Mouse (Mus musculus) natural killer cell, adult 2 months (primary cell): ENCODE results near the gene Wdr95.

Experiments used
- DNase-seq, 2 experiments: peaks; one replicate each; pipeline ENCODE4 v3.0.0; 2022; ENCODE audit warnings: low spot score in 2 of 2

Wdr95 gene

DNA sequence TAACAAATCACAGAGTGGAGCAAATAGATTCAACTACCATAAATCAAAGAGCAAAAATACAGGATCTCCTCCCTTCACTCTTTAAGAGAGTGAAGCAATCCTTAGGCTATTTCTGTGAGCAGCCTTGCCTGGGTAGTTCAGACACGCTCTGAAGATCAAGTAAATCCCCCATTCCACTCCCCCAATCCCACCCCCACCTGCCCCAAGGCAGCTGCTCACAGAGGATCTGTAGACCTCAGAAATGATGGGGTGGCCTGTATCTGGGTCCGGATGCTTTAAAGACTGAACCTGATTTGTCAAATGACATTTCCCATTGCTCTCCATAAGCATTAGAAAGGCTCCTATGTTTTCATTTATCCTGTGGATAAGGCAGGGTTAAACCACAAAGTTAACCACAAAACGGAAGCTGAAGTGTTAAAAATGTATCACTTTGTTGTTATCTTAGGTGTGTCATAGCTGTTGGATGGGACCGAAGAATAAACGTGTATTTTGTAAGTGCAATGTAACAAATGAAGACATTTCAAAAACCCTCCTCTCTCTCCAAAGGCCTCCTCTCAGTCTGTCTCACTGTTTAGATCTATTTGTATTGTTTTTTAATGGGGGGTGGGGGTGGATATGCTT lies 54.3 kb downstream of the Wdr95 start:
- DNase-seq = no peak

DNA sequence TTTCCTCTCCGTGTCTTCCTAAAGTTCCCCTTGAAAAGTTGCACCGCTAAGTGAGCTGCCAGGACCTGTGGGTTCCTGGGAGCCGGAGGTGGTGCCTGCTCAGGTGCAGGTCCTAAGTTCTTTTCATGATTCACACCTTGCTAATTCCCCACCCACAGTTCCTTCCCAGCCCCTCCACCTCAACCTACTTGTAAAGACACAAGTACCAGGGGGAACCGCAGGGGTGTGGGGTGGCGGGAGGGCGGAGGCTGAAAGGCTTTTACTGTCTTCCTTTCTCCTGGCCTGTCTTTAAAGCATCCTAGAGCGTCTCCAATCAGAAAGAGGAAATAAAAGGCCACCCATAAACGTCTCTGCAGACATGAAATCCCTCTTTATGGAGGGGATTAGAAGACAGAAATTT lies 55.0 kb downstream of the Wdr95 start:
- no peak for DNase-seq

DNA sequence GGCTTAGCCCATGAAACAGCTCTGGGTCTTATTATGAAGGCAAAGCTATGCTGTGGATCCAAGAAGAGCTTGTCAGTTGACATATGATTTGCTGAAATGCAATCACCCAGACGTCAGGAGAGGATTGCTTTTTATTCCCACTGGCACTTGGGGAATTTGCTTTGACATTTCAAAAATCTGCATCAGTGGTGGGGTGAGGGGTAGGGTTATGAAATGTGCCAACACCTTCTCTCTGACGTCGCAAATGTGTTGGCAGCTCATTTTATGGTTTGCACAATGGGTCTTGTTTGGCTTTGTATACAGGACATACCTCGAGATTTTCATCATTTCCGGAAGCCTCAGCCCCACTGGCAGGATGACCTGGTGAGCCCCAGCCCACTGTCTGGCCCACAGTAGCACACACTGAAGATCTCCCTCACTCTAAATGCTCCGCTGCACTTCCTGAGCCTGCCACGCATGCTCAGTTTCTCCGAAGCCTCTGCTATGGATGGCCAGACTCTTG lies 55.7 kb downstream of the Wdr95 start:
- DNase-seq = no peak

DNA sequence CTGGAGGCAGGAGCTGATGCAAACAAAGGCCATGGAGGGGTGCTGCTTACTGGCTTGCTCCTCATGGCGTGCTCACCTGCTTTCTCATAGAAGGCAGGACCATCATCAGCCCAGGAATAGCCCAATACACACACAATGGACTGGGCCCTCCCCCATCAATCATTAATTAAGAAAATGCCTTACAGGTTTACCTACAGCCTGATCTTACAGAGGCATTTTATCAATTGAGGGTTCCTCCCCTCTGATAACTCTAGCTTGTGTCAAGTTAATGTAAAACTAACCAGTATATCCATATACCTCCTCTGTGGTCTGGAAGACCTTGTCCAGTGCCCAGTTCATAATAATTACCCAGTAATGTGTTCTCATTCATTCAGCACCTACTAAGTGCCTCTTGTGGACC lies 56.8 kb downstream of the Wdr95 start:
- no peak for DNase-seq

DNA sequence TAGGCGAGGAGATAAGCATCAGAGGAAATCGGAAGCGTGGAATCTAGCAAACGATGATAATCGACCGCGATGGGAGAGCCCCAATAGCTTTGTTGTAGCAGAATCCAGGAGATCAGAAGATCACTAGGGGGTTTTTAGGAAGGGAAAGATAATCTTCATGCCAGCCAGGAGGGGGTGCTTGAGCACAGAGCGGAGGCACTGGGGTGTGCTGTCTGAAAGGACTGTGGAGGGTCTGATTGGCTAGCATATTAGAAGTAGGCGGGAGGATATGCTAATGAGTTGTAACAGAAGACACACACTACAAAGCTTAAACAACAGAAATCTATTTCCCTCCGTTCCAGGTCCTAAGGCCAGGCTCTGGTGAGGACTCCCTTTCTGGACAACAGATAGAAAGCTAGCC lies 57.4 kb downstream of the Wdr95 start:
- DNase-seq = no peak

DNA sequence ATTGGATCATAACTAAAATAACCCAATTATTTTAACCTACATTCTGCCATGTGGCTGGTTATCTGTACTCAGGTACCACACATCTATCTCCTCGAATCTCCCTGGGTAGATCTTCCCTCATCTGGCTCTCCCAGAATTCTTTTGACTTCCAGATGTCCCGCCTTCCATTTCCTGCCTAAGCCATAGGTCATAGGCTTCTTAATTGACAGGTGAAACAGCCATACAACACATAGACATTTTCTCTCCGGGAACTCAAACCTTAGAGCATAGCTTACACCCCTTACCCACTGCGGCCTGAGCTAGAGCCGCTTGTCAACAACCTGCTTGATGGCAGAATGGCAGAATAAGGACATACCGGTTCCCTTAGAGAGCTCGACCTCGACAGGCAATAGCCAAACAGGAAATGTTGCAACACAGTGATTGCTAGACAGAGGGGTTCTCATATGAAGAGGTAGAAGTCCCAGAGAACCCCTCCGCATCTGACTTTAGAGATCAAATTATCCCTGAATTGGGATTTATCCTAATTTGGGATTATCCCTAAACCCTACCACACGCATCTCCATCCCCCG lies 58.9 kb downstream of the Wdr95 start:
- no peak for DNase-seq

DNA sequence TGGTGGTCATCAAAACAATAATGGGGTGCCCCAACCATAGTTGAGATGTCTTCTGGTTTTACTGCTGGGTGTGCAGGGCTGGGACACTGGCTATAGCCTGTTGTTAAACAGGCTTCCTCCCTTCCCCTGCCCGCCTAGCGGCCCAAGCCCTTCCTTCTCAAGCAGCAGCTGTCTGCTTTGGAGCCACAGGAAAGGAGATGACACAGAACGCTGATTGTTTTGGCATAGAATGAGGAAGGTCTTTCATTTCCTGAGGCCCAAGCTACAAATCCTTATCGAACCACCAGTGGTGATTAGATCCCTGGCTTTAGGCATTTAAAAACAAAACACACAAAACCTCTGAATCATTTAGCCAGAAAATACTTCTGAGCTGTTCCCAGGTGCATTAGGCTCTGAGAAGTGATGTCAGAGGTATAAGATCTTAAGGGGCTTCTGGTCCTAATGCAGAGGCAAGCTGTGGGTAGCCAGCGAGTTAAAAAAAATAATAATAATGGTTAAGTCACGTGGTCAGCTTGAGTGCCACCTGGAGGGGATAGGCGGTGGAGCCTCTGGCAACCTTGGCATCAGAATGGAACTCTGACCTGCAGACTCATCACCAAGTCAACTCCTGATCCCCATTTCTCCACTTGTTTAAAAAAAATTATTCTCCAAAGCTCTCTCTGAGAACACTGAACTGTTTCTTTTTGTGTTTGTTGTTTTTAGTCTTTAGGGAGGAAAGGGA lies 60.5 kb downstream of the Wdr95 start:
- no peak for DNase-seq

DNA sequence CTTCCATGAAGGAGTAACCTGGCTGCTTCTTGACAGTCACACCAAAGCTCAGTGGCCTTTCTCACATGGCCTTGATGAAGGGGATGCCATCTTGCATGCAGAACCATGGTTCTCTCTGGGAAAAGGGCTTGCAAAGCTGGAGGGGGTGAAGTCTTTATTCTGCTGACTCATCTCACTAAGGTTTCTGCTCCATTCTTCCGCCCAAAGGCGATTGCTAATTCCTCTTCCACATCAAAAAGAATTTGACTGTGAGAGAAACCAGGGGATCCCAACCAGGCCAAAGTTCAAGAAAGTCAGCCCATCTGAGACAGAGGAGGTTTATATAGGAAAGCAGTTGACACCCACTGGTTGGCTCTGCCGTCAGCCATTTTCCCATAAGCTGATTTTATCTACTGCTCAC lies 61.5 kb downstream of the Wdr95 start:
- no peak for DNase-seq

DNA sequence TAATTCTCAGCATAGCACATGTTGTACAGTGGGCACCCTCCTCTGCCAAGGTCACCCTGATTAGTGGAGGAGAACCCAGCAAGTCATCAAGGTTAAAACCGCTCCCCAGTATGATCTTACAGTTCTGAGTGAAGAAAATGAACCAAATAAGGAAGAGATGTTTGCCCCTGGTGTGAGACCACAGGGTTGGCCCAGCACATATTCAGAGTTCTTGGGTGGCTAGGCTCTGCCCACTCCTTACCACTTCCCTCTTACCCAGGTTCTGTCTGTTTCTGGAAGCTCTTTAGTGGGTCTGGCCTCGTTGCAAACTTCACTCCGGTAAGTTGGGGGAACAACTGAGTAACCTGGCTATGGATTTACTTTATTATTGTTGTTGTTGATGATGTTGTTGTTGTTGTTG lies 65.7 kb downstream of the Wdr95 start:
- peak in 1 of 2 experiments; percentile 18 for DNase-seq

DNA sequence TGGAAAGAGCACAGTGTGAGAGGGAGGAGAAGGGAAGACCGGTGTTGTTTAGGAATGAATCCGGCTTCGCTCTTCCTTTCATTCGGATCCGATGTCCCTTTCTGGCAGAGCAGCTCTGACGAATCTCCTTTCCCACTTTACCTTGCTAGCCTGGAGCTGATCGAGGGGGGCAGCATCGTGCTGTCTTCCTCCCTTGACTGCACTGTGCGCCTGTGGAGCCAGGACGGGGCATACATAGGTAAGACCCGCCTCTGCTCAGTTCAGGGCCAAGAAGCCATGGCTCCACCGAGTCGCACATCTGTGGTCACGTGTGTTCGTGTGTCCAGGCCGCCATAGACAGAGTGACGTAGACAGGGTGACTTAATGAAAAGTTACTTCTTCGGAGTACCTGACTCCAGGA lies 68.9 kb downstream of the Wdr95 start:
- no peak for DNase-seq

DNA sequence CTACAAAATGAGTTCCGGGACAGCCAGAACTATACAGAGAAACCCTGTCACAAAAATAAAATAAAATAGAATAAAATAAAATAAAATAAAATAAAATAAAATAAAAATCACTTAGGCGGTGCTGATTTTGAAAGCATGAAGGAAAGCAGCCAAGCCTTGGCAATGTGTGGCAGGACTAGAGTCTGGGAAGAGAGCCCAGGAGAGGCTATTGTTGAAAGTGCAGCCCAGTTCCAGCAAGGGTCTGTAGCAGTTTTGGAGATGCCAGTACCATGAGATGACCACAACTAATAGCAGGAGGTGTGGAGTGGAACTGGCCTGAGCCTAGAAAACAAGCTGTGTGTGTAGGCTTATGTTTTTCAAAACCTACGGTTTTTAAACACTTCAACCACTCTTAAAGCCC lies 73.5 kb downstream of the Wdr95 start:
- no peak for DNase-seq

DNA sequence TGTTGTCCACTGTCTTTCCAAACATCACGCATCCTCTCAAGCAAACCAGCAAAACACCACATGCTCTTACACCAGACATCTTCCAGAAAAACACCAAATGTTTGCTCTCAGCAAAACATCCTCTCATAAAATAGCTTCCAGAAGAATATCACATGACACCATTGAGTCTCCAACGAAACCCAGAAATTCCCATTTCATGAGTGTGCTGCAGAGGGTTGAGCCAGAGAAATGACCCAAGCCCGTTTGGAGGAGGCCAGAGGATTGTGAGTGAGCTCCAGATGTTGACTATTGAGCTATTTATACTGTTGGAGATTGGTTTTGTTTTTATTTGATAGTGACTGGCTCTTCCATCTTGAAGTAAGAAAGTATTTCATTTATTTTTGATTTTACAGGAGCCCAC lies 74.8 kb downstream of the Wdr95 start:
- DNase-seq = no peak

DNA sequence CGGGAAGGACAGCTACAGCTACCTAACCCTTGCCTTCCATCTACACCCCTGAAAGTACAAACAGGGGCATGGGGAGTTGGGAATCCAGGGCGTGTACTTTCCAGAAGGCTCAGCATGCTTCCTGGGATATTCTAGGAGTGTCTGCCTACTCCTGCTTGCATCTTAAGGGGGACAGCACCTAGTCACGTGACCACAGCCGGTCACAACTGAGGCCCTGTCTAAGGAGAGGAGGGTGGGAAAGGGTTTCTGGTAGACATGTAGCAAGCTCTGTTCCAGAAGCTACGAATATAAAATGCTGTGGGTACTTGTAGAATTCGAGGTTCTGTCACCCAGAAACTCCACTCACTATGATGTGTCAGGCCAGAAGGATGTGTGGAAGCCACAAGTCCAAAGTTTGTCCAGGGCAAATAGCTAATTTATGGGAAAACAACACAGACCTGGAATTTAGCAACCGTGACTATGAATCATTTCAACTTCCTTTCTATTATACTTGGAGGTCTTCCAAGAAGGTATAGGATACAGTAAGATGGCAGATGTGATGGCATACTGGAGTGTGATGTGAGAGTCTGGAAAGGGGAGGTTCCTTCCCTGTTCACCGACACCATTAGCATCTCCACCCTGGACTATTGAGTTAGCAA lies 78.7 kb downstream of the Wdr95 start:
- DNase-seq = no peak

DNA sequence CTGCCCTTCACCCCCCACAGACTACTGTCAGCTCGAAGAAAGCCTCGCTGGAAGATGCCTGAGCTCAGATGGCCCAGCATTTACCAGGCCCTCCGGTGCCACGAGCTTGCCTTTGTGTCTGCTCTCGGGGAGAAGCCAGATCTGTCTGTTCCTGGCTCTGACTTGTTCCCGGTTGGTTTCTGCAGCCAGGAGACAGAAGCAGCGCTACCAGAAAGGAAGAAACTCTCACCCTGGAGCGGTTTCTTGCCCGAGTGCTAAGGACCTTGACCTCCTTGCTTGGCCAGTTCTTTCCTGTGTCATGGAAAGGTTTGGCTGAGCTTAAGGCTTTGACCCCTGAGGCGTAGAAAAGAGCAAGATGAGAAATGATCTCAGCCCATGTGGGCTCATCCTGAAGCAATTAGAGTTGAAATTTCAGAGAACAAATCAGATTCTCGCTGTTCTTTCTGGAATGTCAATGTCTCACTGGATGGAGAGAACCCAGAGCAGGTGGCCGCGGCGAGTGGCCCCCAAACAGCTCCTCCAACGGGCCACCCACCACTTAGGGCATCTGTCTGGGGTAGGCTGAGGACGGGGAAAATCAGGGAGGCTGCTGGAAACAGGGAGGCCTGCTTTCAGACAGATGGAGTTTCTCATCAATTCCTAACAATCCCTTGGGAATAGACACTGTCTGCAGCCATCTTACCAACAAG lies 83.1 kb downstream of the Wdr95 start:
- DNase-seq = no peak

DNA sequence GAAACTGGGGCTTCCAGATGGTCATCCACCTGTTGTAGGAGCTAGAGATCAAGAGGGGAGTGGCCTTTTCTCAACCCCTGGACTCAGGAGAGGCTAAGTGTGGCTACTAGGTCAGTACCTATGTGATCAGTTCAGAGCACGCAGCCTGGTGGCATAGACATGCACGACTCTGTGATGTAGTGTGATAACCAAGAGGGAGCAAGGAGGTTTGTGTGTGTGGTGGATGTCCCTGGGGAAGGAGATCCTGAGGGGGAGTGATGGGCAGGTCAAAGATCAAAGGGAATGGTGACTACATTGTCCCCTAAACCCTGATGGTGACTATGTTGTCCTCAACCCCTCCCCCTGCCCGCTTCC lies 83.7 kb downstream of the Wdr95 start:
- no peak for DNase-seq

DNA sequence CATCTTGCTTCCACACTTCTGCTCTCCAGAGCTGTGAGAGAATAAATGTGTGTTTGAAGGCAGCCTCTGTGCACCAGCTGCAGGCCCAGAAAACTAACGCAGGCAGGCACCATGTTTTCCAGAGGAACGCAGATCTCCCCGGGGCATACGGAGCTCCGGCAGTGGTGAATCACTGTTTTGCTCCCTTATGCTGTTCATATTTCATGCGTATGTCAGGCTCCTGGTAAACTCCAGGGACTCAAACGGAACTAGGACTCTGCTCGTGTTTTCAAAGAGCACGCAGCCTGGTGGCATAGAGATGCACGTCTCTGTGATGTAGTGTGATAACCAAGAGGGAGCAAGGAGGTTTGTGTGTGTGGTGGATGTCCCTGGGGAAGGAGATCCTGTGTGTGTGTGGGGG lies 84.3 kb downstream of the Wdr95 start:
- DNase-seq = no peak

DNA sequence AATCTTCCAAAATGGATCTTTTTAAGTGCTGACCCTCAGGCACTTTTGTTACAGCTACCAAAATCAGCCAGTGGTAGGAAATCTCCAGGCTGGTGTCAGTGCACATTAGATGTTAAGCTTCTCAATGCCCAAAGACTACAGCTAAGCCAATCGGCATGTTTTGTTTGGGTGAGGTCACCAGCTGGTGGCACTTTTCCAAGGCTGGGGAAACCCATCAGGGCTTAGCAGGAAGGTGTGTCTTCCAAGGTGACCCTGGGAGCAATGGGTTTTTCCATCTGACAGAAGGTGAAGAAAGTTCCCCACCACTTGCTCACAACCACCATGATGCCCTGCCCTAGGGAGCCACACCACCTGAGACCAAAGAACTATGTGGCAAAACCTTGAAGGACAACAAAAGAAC lies 87.7 kb downstream of the Wdr95 start:
- DNase-seq = no peak

DNA sequence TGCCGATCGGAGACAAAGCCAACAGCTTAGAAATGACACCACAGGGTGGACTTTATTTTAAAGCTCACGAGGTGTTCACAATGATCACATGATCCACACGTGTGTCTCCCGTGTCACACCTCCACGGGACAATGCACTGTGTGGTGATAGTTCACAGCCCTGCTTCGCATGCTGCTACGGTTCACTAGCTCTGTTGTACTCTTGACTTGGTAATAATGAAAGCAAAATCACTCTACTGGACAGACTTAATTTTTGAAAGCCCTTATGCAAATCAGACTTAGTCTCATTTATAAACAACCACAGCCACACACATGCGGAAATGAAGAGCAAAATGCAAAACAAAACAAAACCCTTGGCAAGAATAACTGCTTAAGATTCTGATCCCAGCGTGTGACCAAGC lies 88.3 kb downstream of the Wdr95 start:
- no peak for DNase-seq

DNA sequence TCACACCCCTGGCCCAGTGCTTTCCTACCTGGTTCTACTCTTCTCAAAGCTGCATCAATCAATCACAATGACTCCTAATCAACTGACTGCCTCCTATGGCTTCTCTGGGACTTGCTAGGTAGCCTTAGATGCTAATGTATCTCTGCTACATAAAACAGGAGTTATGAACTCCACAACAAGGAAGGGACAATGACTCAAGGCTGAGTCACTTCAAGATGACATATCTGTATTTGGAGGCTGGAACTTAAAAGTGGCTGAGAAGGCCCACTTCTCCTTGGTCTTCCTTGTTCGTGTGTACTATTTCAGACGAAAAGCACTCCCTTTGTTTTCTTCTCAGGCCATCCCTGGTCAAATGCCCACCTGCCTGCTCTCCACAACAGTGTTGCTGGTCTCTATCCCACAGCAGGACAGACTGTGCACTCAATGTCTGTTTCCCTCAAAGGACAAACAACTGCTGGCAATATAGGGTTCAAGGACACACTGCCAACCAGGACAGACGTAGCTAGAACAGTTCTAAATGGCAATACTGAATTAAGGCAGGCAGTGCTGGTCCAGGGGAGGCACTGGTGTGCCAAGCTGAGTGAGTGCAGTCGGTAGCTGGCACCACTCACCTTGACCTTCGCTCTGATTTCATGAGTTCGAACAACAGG lies 89.4 kb downstream of the Wdr95 start:
- DNase-seq = no peak

DNA sequence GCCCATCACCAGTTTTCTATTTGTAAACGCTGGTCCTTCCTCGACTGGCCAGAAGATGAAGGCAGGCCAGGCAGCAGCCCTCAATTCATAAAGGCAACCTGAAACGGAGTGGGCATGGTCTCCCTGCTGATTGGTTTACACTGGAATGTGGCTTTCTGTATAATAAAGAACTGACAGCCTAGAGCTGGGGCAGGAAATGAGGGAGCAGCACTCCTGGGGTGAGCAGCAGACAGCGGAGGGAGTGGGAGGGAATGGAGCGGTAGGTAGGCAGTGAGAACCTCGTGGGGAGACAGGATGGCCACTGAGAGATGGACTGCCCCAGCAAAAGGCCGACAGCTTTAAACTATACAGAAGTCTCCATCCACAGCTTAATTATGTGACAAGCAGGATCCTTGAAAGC lies 93.7 kb downstream of the Wdr95 start:
- no peak for DNase-seq

DNA sequence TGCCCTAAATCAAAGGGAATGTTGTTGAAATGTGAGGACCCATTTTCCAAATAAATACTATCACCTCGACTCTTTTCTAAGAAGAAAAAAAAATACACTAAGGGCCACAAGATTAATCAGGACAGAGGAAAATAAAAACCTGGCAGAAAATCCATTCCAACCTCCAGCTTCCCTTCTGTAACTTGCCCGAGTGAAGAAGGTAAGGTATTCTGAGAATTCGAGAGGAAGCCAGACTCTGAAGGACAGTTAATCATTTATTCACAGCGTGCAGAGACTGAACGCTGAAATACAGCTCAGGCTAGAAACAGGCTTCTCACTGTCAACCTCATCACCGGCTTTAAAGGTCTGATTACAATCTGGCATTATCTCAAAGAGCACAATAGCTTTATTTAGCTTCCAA lies 94.2 kb downstream of the Wdr95 start:
- DNase-seq = no peak
